Mouse (Mus musculus): Measurements from ENCODE around the gene Sipa1l1.

GRCm38 (mm10) chr12:82313091-82313490 is 144.0 kb downstream of the Sipa1l1 start:
- TF ChIP-seq CTCF (IDR thresholded peaks at IDR 0.05; ENCODE audit: borderline replicate concordance, insufficient read depth, low read depth, low read length) (no peak), POLR2A (IDR thresholded peaks at IDR 0.05; ENCODE audit: borderline replicate concordance, insufficient read depth, low read length) (no peak)

All from cerebellum, adult 2 months (tissue).